In genomic region chr2:153712646-153713091, GRCm38 (mm10) we compare ENCODE assay signal across 8 mouse cellular contexts. TPM values are rescaled to one million over a fixed set of nuclear protein-coding genes. Genes with fewer than 3 reads are reported as not detected.
DNase-seq lines count a peak whose midpoint lies in the region; ATAC-seq and TF ChIP-seq lines count a peak whose summit lies in the region.

No protein-coding gene starts in this region.

- 55% methylated on average over 3 of the region's 3 CpGs for WGBS in intestine, embryonic 14.5 days
- 45% methylated on average over 3 of the region's 3 CpGs for WGBS in intestine, postnatal 0 days
- WGBS in forebrain, embryonic 13.5 days = 3% methylated on average over 3 of the region's 3 CpGs
- 75% methylated on average over 3 of the region's 3 CpGs for WGBS in kidney, adult 2 months

- no peaks in the 10 kb centered on the region for H3K4me1 ChIP-seq in intestine, embryonic 14.5 days (replicated peaks; ENCODE audit: control insufficient read depth, insufficient read depth, low read length)
- no peaks in the 10 kb centered on the region for H3K4me1 ChIP-seq in intestine, postnatal 0 days (replicated peaks; ENCODE audit: control insufficient read depth, insufficient read depth, low read length)
- H3K4me1 ChIP-seq in forebrain, embryonic 13.5 days = peaks cover 17% of the 10 kb centered on the region
- H3K4me1 ChIP-seq in kidney, adult 2 months (ENCODE audit: control insufficient read depth, insufficient read depth, low read length) = no peaks in the 10 kb centered on the region

- H3K9ac ChIP-seq in intestine, embryonic 14.5 days (ENCODE audit: low read length) = no peak overlapping the region
- H3K9ac ChIP-seq in intestine, postnatal 0 days (ENCODE audit: low read depth, low read length) = no peak overlapping the region
- H3K9ac ChIP-seq in forebrain, embryonic 13.5 days = no peak overlapping the region

- DNase-seq in intestine, embryonic 14.5 days (ENCODE audit: low spot score) = no peak
- peak; percentile 25 to 31 for DNase-seq in layer of hippocampus, postnatal 36 days
- peak; percentile 63 for DNase-seq in lung, postnatal 25 days (ENCODE audit: low spot score)
- no peak for DNase-seq in kidney, adult 2 months
- DNase-seq in urinary bladder, postnatal 25 days (ENCODE audit: low spot score) = no peak
- DNase-seq in urinary bladder, postnatal 36 days (ENCODE audit: low spot score in 2 of 2) = no peak

- H3K9me3 ChIP-seq in intestine, embryonic 14.5 days (ENCODE audit: control insufficient read depth, low read length) = no peaks in the 10 kb centered on the region
- H3K9me3 ChIP-seq in intestine, postnatal 0 days (ENCODE audit: control insufficient read depth) = no peaks in the 10 kb centered on the region
- no peaks in the 10 kb centered on the region for H3K9me3 ChIP-seq in forebrain, embryonic 13.5 days (replicated peaks)

- H3K27me3 ChIP-seq in intestine, embryonic 14.5 days (replicated peaks; ENCODE audit: control insufficient read depth, insufficient read depth, low read length) = no peaks in the 10 kb centered on the region
- H3K27me3 ChIP-seq in intestine, postnatal 0 days (replicated peaks; ENCODE audit: control insufficient read depth, insufficient read depth, low read length) = no peaks in the 10 kb centered on the region
- no peaks in the 10 kb centered on the region for H3K27me3 ChIP-seq in forebrain, embryonic 13.5 days
- no peaks in the 10 kb centered on the region for H3K27me3 ChIP-seq in kidney, adult 2 months (replicated peaks; ENCODE audit: control insufficient read depth, insufficient read depth, low read length)

- H3K4me3 ChIP-seq in intestine, embryonic 14.5 days (ENCODE audit: low read depth, low read length) = no peak overlapping the region
- H3K4me3 ChIP-seq in intestine, postnatal 0 days (ENCODE audit: low read depth, low read length) = no peak overlapping the region
- H3K4me3 ChIP-seq in forebrain, embryonic 13.5 days = no peak overlapping the region
- H3K4me3 ChIP-seq in kidney, adult 2 months (ENCODE audit: insufficient read depth, low read depth, low read length) = no peak overlapping the region

- no peak overlapping the region for H3K4me2 ChIP-seq in intestine, embryonic 14.5 days (ENCODE audit: low read length)
- H3K4me2 ChIP-seq in intestine, postnatal 0 days (replicated peaks; ENCODE audit: low read depth) = no peak overlapping the region
- H3K4me2 ChIP-seq in forebrain, embryonic 13.5 days = peak overlapping the region; percentile 19

- TF ChIP-seq POLR2A in kidney, adult 2 months (IDR thresholded peaks at IDR 0.05; ENCODE audit: low read depth, low read length) = no peak

- ATAC-seq in intestine, embryonic 14.5 days (replicated peaks; ENCODE audit: low FRiP score, low TSS enrichment, low read depth) = no peak
- no peak for ATAC-seq in intestine, postnatal 0 days
- peak; percentile 77 for ATAC-seq in forebrain, embryonic 13.5 days

- TF ChIP-seq CTCF in intestine, postnatal 0 days (IDR thresholded peaks at IDR 0.05; ENCODE audit: low read depth) = no peak
- TF ChIP-seq CTCF in kidney, adult 2 months (conservative IDR thresholded peaks at IDR 0.05; ENCODE audit: insufficient read depth, insufficient read length, low read depth, low read length) = no peak

- H3K36me3 ChIP-seq in intestine, embryonic 14.5 days (ENCODE audit: control insufficient read depth, insufficient read depth, low read length) = no peaks in the 10 kb centered on the region
- H3K36me3 ChIP-seq in intestine, postnatal 0 days (ENCODE audit: control insufficient read depth, insufficient read depth) = no peaks in the 10 kb centered on the region
- H3K36me3 ChIP-seq in forebrain, embryonic 13.5 days (ENCODE audit: poor library complexity, severe bottlenecking) = no peaks in the 10 kb centered on the region
- H3K36me3 ChIP-seq in kidney, adult 2 months (ENCODE audit: control insufficient read depth, insufficient read depth, low read length) = no peaks in the 10 kb centered on the region

- H3K27ac ChIP-seq in intestine, embryonic 14.5 days (ENCODE audit: low read depth) = peak overlapping the region; percentile 11; the same call in 1 of the 2 replicates
- no peak overlapping the region for H3K27ac ChIP-seq in intestine, postnatal 0 days (ENCODE audit: low read depth, low read length)
- H3K27ac ChIP-seq in forebrain, embryonic 13.5 days = peak overlapping the region; percentile 84
- H3K27ac ChIP-seq in kidney, adult 2 months (ENCODE audit: insufficient read depth, low read depth, low read length) = no peak overlapping the region

RNA-seq across cellular contexts. Expression of gene Dnmt3c, which starts 16.2 kb away (rescaled TPM):
- 0.08 and 0.14 TPM in 2 replicates for polyA plus RNA-seq in intestine, embryonic 14.5 days (2014; fragmentation: Nextera tagmentation; extraction: Ambion mirVana)
- not detected in 2 replicates for polyA plus RNA-seq in intestine, postnatal 0 days (2015; fragmentation: Nextera tagmentation; extraction: Ambion mirVana)
- polyA plus RNA-seq in forebrain, embryonic 13.5 days (2015; fragmentation: Nextera tagmentation; extraction: Ambion mirVana) = 0.09 TPM in 1 of 2 replicates, not detected in the other
- total RNA-seq in layer of hippocampus, postnatal 36 days (2021) = not detected
- polyA plus RNA-seq in kidney, adult 2 months (2012; rRNA removed) = 0.07 TPM in 1 of 2 replicates, not detected in the other

RNA-seq across cellular contexts. Expression of gene Mapre1, which starts 28.4 kb away (rescaled TPM):
- 229 and 254 TPM in 2 replicates for polyA plus RNA-seq in intestine, embryonic 14.5 days (2014; fragmentation: Nextera tagmentation; extraction: Ambion mirVana)
- polyA plus RNA-seq in intestine, postnatal 0 days (2015; fragmentation: Nextera tagmentation; extraction: Ambion mirVana) = 144 and 149 TPM in 2 replicates
- polyA plus RNA-seq in forebrain, embryonic 13.5 days (2015; fragmentation: Nextera tagmentation; extraction: Ambion mirVana) = 387 and 392 TPM in 2 replicates
- total RNA-seq in layer of hippocampus, postnatal 36 days (2021) = 10 to 100 TPM; 84.1 to 92.7 TPM
- 8.2 and 11.2 TPM in 2 replicates for polyA plus RNA-seq in kidney, adult 2 months (2012; rRNA removed)

Comparison
In these comparisons a context has a peak if more than half of its experiments do, and no peak if none do; other contexts are left out.
1. H3K27ac ChIP-seq: peak in intestine, embryonic 14.5 days (single experiment) and forebrain, embryonic 13.5 days (single experiment); none in intestine, postnatal 0 days (single experiment) and kidney, adult 2 months (single experiment).
2. DNase-seq: peak in layer of hippocampus, postnatal 36 days (2 of 2) and lung, postnatal 25 days (single experiment); none in intestine, embryonic 14.5 days (single experiment), kidney, adult 2 months (single experiment), urinary bladder, postnatal 25 days (single experiment) and urinary bladder, postnatal 36 days (0 of 2).
3. RNA of gene Mapre1, which starts 28.4 kb away (polyA plus RNA-seq): 387 to 392 TPM in forebrain, embryonic 13.5 days, 229 to 254 TPM in intestine, embryonic 14.5 days and 144 to 149 TPM in intestine, postnatal 0 days; 8.2 to 11.2 TPM in kidney, adult 2 months; every median in the first group is over 10 times any median in the second.